In the genomic region with DNA sequence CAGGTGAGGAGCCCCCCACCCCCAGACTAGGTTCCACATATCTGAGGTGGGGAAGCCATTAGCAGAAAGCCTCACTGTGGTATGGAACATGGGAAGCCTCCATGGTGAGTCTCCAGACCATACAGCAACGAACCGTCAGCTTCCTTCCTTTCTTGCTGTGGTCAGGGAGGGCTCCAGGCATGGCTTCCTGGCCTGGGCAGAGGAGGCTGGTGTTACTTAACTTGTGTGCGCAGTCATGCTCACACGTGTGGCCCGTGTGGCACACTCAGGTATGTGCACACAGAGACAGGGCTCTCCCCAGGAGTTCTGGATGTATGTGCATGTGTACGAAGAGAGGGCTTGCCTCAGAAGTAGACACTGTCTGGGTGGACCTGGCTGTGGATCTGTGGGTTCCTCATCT, we compare ENCODE assay signal across 22 mouse cellular contexts. TPM values are rescaled to one million over a fixed set of nuclear protein-coding genes. Genes with fewer than 3 reads are reported as not detected.
DNase-seq lines count a peak whose midpoint lies in the region; ATAC-seq and TF ChIP-seq lines count a peak whose summit lies in the region.
"Had no signal": no experiment of that assay in that cellular context is flagged by ENCODE, and none has a peak within 500 bp of the region (broad histone marks: within the 10 kb centered on the region; RNA-seq: fewer than 3 reads in every experiment).

No protein-coding gene starts in this region.

- ATAC-seq in liver, postnatal 0 days = peak; percentile 33; the same call in 1 of the 2 replicates
- ATAC-seq in liver, embryonic 11.5 days (replicated peaks; ENCODE audit: low FRiP score) = no peak
- ATAC-seq in common myeloid progenitor, adult 5-6 weeks (replicated peaks; ENCODE audit: low read depth, poor library complexity, severe bottlenecking) = peak; percentile 84
- ATAC-seq: forebrain, embryonic 14.5 days had no signal

- H3K9ac ChIP-seq in liver, postnatal 0 days (replicated peaks) = no peak overlapping the region
- H3K9ac ChIP-seq in liver, embryonic 11.5 days (ENCODE audit: low read depth, low read length) = no peak overlapping the region
- H3K9ac ChIP-seq: embryonic facial prominence, embryonic 15.5 days; hindbrain, embryonic 13.5 days had no signal

- H3K4me3 ChIP-seq in liver, postnatal 0 days (ENCODE audit: low read depth, low read length) = no peak overlapping the region
- H3K4me3 ChIP-seq in liver, embryonic 11.5 days (ENCODE audit: low read depth, low read length) = no peak overlapping the region
- peak overlapping the region; percentile 38 for H3K4me3 ChIP-seq in megakaryocyte, embryonic 14.5 days (replicated peaks)
- H3K4me3 ChIP-seq: embryonic facial prominence, embryonic 15.5 days; erythroblast, embryonic 14.5 days; forebrain, embryonic 10.5 days; heart, embryonic 10.5 days; hindbrain, embryonic 13.5 days had no signal

- TF ChIP-seq CTCF in liver, postnatal 0 days (IDR thresholded peaks at IDR 0.05; ENCODE audit: low read depth) = no peak

- H3K27me3 ChIP-seq in liver, postnatal 0 days (ENCODE audit: insufficient read depth, low read length) = no peaks in the 10 kb centered on the region
- no peaks in the 10 kb centered on the region for H3K27me3 ChIP-seq in liver, embryonic 11.5 days (replicated peaks; ENCODE audit: control insufficient read depth, insufficient read depth, low read length)
- no peaks in the 10 kb centered on the region for H3K27me3 ChIP-seq in megakaryocyte, embryonic 14.5 days (replicated peaks)
- H3K27me3 ChIP-seq: embryonic facial prominence, embryonic 15.5 days; hindbrain, embryonic 13.5 days had no signal

- no peak for TF ChIP-seq EP300 in liver, postnatal 0 days (IDR thresholded peaks at IDR 0.05; ENCODE audit: low read depth)

- no peaks in the 10 kb centered on the region for H3K4me1 ChIP-seq in liver, postnatal 0 days (ENCODE audit: insufficient read depth)
- H3K4me1 ChIP-seq in liver, embryonic 11.5 days (replicated peaks; ENCODE audit: control insufficient read depth, insufficient read depth, low read length) = no peaks in the 10 kb centered on the region
- H3K4me1 ChIP-seq in megakaryocyte, embryonic 14.5 days = peaks cover 50% of the 10 kb centered on the region
- H3K4me1 ChIP-seq: heart, embryonic 10.5 days had no signal

- DNase-seq in liver, postnatal 0 days = no peak
- DNase-seq in liver, embryonic 11.5 days (ENCODE audit: low spot score) = no peak
- no peak for DNase-seq in thymus, postnatal 4 days
- no peak for DNase-seq in frontal cortex, postnatal 10 days (ENCODE audit: low spot score in 2 of 2)
- DNase-seq: adrenal gland, adult 2 months; adrenal gland, postnatal 25 days; cerebellum, adult 2 months; cerebellum, postnatal 10 days; embryo, embryonic 11 days; gastrocnemius, postnatal 36 days; heart, adult 18-20 months; heart, postnatal 10 days; heart, postnatal 4 days had no signal

- H3K36me3 ChIP-seq in liver, postnatal 0 days (replicated peaks; ENCODE audit: insufficient read depth, low read length) = peaks cover 26% of the 10 kb centered on the region
- peaks cover 6% of the 10 kb centered on the region; the same call in 1 of the 2 replicates for H3K36me3 ChIP-seq in liver, embryonic 11.5 days (ENCODE audit: control insufficient read depth, insufficient read depth, low read length)
- H3K36me3 ChIP-seq in megakaryocyte, embryonic 14.5 days (replicated peaks; ENCODE audit: low read length) = peaks cover 92% of the 10 kb centered on the region

- H3K4me2 ChIP-seq in liver, postnatal 0 days (ENCODE audit: low read depth, low read length) = no peak overlapping the region
- no peak overlapping the region for H3K4me2 ChIP-seq in liver, embryonic 11.5 days
- H3K4me2 ChIP-seq: embryonic facial prominence, embryonic 15.5 days; hindbrain, embryonic 13.5 days had no signal

- H3K9me3 ChIP-seq in liver, postnatal 0 days (ENCODE audit: low read length) = no peaks in the 10 kb centered on the region
- no peaks in the 10 kb centered on the region for H3K9me3 ChIP-seq in liver, embryonic 11.5 days (ENCODE audit: control insufficient read depth, low read length)
- no peaks in the 10 kb centered on the region for H3K9me3 ChIP-seq in megakaryocyte, embryonic 14.5 days
- H3K9me3 ChIP-seq: embryonic facial prominence, embryonic 15.5 days; forebrain, embryonic 10.5 days; heart, embryonic 10.5 days; hindbrain, embryonic 13.5 days had no signal

- 0 out of 2 replicates have a peak overlapping the region, but pooled peaks have one; percentile 3 for H3K27ac ChIP-seq in liver, postnatal 0 days (ENCODE audit: low read depth)
- H3K27ac ChIP-seq in liver, embryonic 11.5 days (ENCODE audit: low read depth, low read length) = no peak overlapping the region
- H3K27ac ChIP-seq: embryonic facial prominence, embryonic 15.5 days; forebrain, embryonic 10.5 days; heart, embryonic 10.5 days; hindbrain, embryonic 13.5 days had no signal

- WGBS in liver, postnatal 0 days (ENCODE audit: insufficient replicate concordance) = 40% methylated on average over 6 of the region's 6 CpGs
- WGBS in liver, embryonic 11.5 days = 73% methylated on average over 6 of the region's 6 CpGs

RNA-seq across cellular contexts. Expression of a gene that starts 27.9 kb away (rescaled TPM):
- not detected in 2 replicates for polyA plus RNA-seq in liver, postnatal 0 days (2015; fragmentation: Nextera tagmentation; extraction: Ambion mirVana)
- polyA plus RNA-seq in liver, embryonic 11.5 days (2014; fragmentation: Nextera tagmentation; extraction: Ambion mirVana) = 0.05 and 0.15 TPM in 2 replicates
- total RNA-seq in common myeloid progenitor, adult 5-6 weeks (2017) = not detected in 2 replicates
- not detected in 2 replicates for polyA plus RNA-seq in megakaryocyte, embryonic 14.5 days (2012; ENCODE audit: insufficient read depth, low replicate concordance)
- total RNA-seq: heart, adult 18-20 months had no signal
- polyA plus RNA-seq: erythroblast, embryonic 14.5 days; heart, embryonic 10.5 days; heart, embryonic 14.5 days had no signal

RNA-seq across cellular contexts. Expression of a gene that starts 28.0 kb away (rescaled TPM):
- 3.8 and 4.6 TPM in 2 replicates for polyA plus RNA-seq in liver, postnatal 0 days (2015; fragmentation: Nextera tagmentation; extraction: Ambion mirVana)
- 29.3 and 29.7 TPM in 2 replicates for polyA plus RNA-seq in liver, embryonic 11.5 days (2014; fragmentation: Nextera tagmentation; extraction: Ambion mirVana)
- 8.1 and 10.8 TPM in 2 replicates for total RNA-seq in common myeloid progenitor, adult 5-6 weeks (2017)
- polyA plus RNA-seq in megakaryocyte, embryonic 14.5 days (2012; ENCODE audit: insufficient read depth, low replicate concordance) = 55.1 and 59.7 TPM in 2 replicates
